ENCODE assay signal across 7 mouse cellular contexts in the genomic region with DNA sequence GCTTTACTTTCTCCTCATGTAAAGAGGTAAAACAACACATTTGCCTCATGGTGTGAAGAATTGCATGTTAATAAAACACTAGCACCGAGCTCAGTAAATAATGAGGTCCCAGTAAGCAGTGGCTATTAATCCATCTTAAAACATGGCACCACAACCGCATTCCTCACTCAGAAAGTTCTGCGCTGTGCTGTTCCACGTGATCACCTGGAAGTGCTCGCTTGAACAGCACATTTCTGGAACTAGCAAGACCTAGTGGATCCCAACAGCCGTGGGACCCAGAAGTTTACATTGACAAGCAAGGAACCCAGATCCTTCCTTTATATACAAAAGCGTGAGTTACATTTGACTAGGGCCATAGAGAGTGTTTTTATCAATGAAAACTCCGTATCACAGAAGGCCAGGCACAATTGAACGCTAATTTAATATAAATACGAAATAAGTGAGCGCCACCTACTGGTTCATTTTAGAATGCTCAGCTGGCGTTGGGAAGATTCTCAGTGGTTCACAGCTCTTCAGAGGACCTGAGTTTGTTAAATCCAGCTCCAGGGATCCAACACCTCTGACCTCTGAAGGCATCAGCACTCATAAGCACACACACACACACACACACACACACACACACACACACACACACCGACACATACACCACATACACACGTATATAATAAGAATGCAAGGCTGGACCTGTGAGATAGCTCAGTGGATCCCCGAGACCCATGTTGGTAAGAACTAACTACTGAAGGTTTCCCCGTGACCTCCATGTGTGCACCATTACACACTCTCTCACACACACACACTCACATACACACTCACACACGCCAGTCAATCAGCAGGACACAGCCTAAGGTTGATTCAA. TPM values are rescaled to one million over a fixed set of nuclear protein-coding genes. Genes with fewer than 3 reads are reported as not detected.
DNase-seq lines count a peak whose midpoint lies in the region; ATAC-seq and TF ChIP-seq lines count a peak whose summit lies in the region.

No protein-coding gene starts in this region.

- no peak overlapping the region for H3K4me3 ChIP-seq in heart, postnatal 0 days (ENCODE audit: low read depth, low read length)
- H3K4me3 ChIP-seq in layer of hippocampus, adult 2 months: peak overlapping the region; percentile 28; the same call in 1 of the 2 replicates
- no peak overlapping the region for H3K4me3 ChIP-seq in lung, embryonic 16.5 days (ENCODE audit: low read length)

- no peak for ATAC-seq in heart, postnatal 0 days (ENCODE audit: insufficient read depth, low read depth)
- ATAC-seq in lung, embryonic 16.5 days (ENCODE audit: low read depth): no peak

- H3K27ac ChIP-seq in heart, postnatal 0 days (ENCODE audit: low read depth): no peak overlapping the region
- no peak overlapping the region for H3K27ac ChIP-seq in layer of hippocampus, adult 2 months
- no peak overlapping the region for H3K27ac ChIP-seq in lung, embryonic 16.5 days (ENCODE audit: low read length)

- peak; percentile 61 for DNase-seq in CD4-positive helper T cell, adult 2 months (ENCODE audit: low read depth, low spot score)
- peak; percentile 77 for DNase-seq in ES-CJ7 (ENCODE audit: low read depth, low spot score)
- DNase-seq in embryo, embryonic 10.5 days (ENCODE audit: low spot score): peak; percentile 83
- no peak for DNase-seq in heart, postnatal 0 days (ENCODE audit: low spot score)
- peak; percentile 22 to 69 for DNase-seq in layer of hippocampus, adult 2 months (ENCODE audit: low spot score in 2 of 2)
- DNase-seq in retina, embryonic 14.5 days (ENCODE audit: low spot score): peak; percentile 88

- H3K9ac ChIP-seq in heart, postnatal 0 days (replicated peaks; ENCODE audit: low read depth, low read length): no peak overlapping the region
- H3K9ac ChIP-seq in lung, embryonic 16.5 days (ENCODE audit: low read length): no peak overlapping the region

- H3K4me1 ChIP-seq in heart, postnatal 0 days (ENCODE audit: control insufficient read depth, insufficient read depth): no peaks in the 10 kb centered on the region
- H3K4me1 ChIP-seq in lung, embryonic 16.5 days (replicated peaks; ENCODE audit: control insufficient read depth, insufficient read depth, low read length): 0 out of 2 replicates have a peak, but pooled peaks cover 3% of the 10 kb centered on the region

- peak; percentile 39; the same call in 1 of the 2 replicates for TF ChIP-seq CTCF in heart, postnatal 0 days (IDR thresholded peaks at IDR 0.05; ENCODE audit: low read depth)
- TF ChIP-seq CTCF in layer of hippocampus, adult 2 months (conservative IDR thresholded peaks at IDR 0.05): peak; percentile 81

- WGBS in heart, postnatal 0 days: 34% methylated on average over 17 of the region's 17 CpGs
- WGBS in lung, embryonic 16.5 days: 33% methylated on average over 17 of the region's 17 CpGs

- no peaks in the 10 kb centered on the region for H3K27me3 ChIP-seq in heart, postnatal 0 days (ENCODE audit: control insufficient read depth, insufficient read depth, low read length)
- no peaks in the 10 kb centered on the region for H3K27me3 ChIP-seq in lung, embryonic 16.5 days (ENCODE audit: control insufficient read depth, insufficient read depth, low read depth, low read length)

- H3K36me3 ChIP-seq in heart, postnatal 0 days (replicated peaks; ENCODE audit: control insufficient read depth, insufficient read depth, low read length): no peaks in the 10 kb centered on the region
- H3K36me3 ChIP-seq in lung, embryonic 16.5 days (ENCODE audit: control insufficient read depth, insufficient read depth, low read length): no peaks in the 10 kb centered on the region

- H3K9me3 ChIP-seq in heart, postnatal 0 days (replicated peaks; ENCODE audit: control insufficient read depth, low read length): no peaks in the 10 kb centered on the region
- H3K9me3 ChIP-seq in lung, embryonic 16.5 days (ENCODE audit: control insufficient read depth, low read length): no peaks in the 10 kb centered on the region

- TF ChIP-seq EP300 in heart, postnatal 0 days (IDR thresholded peaks at IDR 0.05; ENCODE audit: low read depth): no peak

- H3K4me2 ChIP-seq in heart, postnatal 0 days (ENCODE audit: low read depth, low read length): no peak overlapping the region
- H3K4me2 ChIP-seq in lung, embryonic 16.5 days (ENCODE audit: low read depth, low read length): peak overlapping the region; percentile 37; the same call in 1 of the 2 replicates

RNA-seq across cellular contexts. Expression of gene Rack1, which starts 25.5 kb away (rescaled TPM):
- 1,323 and 1,324 TPM in 2 replicates for total RNA-seq in heart, postnatal 0 days (2014; rRNA removed; ENCODE audit: low replicate concordance)
- polyA plus RNA-seq in heart, postnatal 0 days (2015; fragmentation: Nextera tagmentation; extraction: Ambion mirVana): 292 and 307 TPM in 2 replicates
- total RNA-seq in layer of hippocampus, adult 2 months (2021): 100 to 1,000 TPM; 226 to 240 TPM
- 657 and 669 TPM in 2 replicates for polyA plus RNA-seq in lung, embryonic 16.5 days (2015; fragmentation: Nextera tagmentation; extraction: Ambion mirVana)

RNA-seq across cellular contexts. Expression of gene Trim41, which starts 42.5 kb away (rescaled TPM):
- 22.7 and 39.6 TPM in 2 replicates for total RNA-seq in heart, postnatal 0 days (2014; rRNA removed; ENCODE audit: low replicate concordance)
- polyA plus RNA-seq in heart, postnatal 0 days (2015; fragmentation: Nextera tagmentation; extraction: Ambion mirVana): 2.7 and 2.9 TPM in 2 replicates
- 10 to 100 TPM; 56.8 to 61.5 TPM for total RNA-seq in layer of hippocampus, adult 2 months (2021)
- polyA plus RNA-seq in lung, embryonic 16.5 days (2015; fragmentation: Nextera tagmentation; extraction: Ambion mirVana): 6.4 and 6.6 TPM in 2 replicates

RNA-seq across cellular contexts. Expression of gene Trim7, which starts 51.3 kb away (rescaled TPM):
- 1.1 and 5.3 TPM in 2 replicates for total RNA-seq in heart, postnatal 0 days (2014; rRNA removed; ENCODE audit: low replicate concordance)
- polyA plus RNA-seq in heart, postnatal 0 days (2015; fragmentation: Nextera tagmentation; extraction: Ambion mirVana): 1.3 and 1.9 TPM in 2 replicates
- total RNA-seq in layer of hippocampus, adult 2 months (2021): 1 to 10 TPM; 2.6 to 2.8 TPM
- polyA plus RNA-seq in lung, embryonic 16.5 days (2015; fragmentation: Nextera tagmentation; extraction: Ambion mirVana): 0.51 and 1.2 TPM in 2 replicates

RNA-seq across cellular contexts. Expression of gene Gm12184, which starts 51.8 kb away (rescaled TPM):
- 1.8 and 27.8 TPM in 2 replicates for total RNA-seq in heart, postnatal 0 days (2014; rRNA removed; ENCODE audit: low replicate concordance)
- polyA plus RNA-seq in heart, postnatal 0 days (2015; fragmentation: Nextera tagmentation; extraction: Ambion mirVana): 1.8 and 2.7 TPM in 2 replicates
- 1 to 10 TPM in 1 of 2 experiments, under 1 TPM in 1; 0.79 to 1.3 TPM for total RNA-seq in layer of hippocampus, adult 2 months (2021)
- polyA plus RNA-seq in lung, embryonic 16.5 days (2015; fragmentation: Nextera tagmentation; extraction: Ambion mirVana): 1.7 and 2.6 TPM in 2 replicates
